Mouse (Mus musculus) heart, adult 2 months (tissue): ENCODE measurements around the gene Tnfrsf1b.

Experiments used
- CTCF ChIP-seq: fragments of 200-600 bp; IDR thresholded peaks from 2 replicates; pipeline ENCODE4 v1.8.1; 2022; ENCODE audit warnings: antibody characterized with exemption, mild to moderate bottlenecking, moderate library complexity
- POLR2A ChIP-seq: fragments of 200-500 bp; IDR thresholded peaks from 2 replicates; pipeline ENCODE4 v1.6.1; 2011; ENCODE audit warnings: mild to moderate bottlenecking, low read depth, low read length, control low read depth; ENCODE audit not compliant: insufficient read depth

GRCm38 (mm10) chr4:145267631-145268110, 21.0 kb upstream of the Tnfrsf1b start:
- TF ChIP-seq POLR2A (no peak), CTCF (no peak)
